Mouse (Mus musculus): ENCODE data around the gene Fam20a. TPM values are rescaled to one million over a fixed set of nuclear protein-coding genes. Genes with fewer than 3 reads are reported as not detected.
A peak's percentile ranks its signal among the peaks of the same experiment; 100 is the strongest.

The Fam20a gene
- total and polyA plus RNA-seq, 3 experiments: not detected

GRCm38 (mm10) chr11:109656232-109656631, 65.8 kb downstream of the Fam20a start:
- Histone ChIP-seq H3K4me1 (ENCODE audit: control insufficient read depth in 1 of 2, insufficient read depth in 2 of 2, low read length in 2 of 2) (peaks cover 15 to 27% of the 10 kb centered on the region in 2 experiments), H3K27ac (ENCODE audit: control insufficient read depth, low read depth, low read length) (peak overlapping the region; percentile 53)
- TF ChIP-seq E2F4 (IDR thresholded peaks at IDR 0.05; ENCODE audit: borderline replicate concordance, low read depth, low read length) (no peak), CTCF (IDR thresholded peaks at IDR 0.05 in 2 of 3, conservative IDR thresholded peaks at IDR 0.05 in 1 of 3; ENCODE audit: control insufficient read depth in 1 of 3, insufficient read depth in 1 of 3, low read depth in 2 of 3, low read length in 3 of 3, poor library complexity in 1 of 3, severe bottlenecking in 1 of 3) (no peak), SIN3A (IDR thresholded peaks at IDR 0.05; ENCODE audit: low read length) (peak; percentile 90), ELF1 (IDR thresholded peaks at IDR 0.05; ENCODE audit: low read depth, low read length) (no peak), MYC (IDR thresholded peaks at IDR 0.05; ENCODE audit: low read depth, low read length) (no peak), MYB (IDR thresholded peaks at IDR 0.05; ENCODE audit: low read depth, low read length) (0 out of 2 replicates have a peak, but pooled peaks have one; percentile 16), USF1 (IDR thresholded peaks at IDR 0.05; ENCODE audit: low read depth, low read length) (peak; percentile 80; the same call in 1 of the 2 replicates), POLR2AphosphoS2 (IDR thresholded peaks at IDR 0.05; ENCODE audit: low read length) (no peak), EP300 (IDR thresholded peaks at IDR 0.05; ENCODE audit: low read depth in 1 of 2, low read length in 2 of 2) (peak; percentile 92), NELFE (IDR thresholded peaks at IDR 0.05; ENCODE audit: low read depth, low read length) (no peak), GATA1 (IDR thresholded peaks at IDR 0.05; ENCODE audit: low read depth, low read length) (peak; percentile 90), MAZ (IDR thresholded peaks at IDR 0.05; ENCODE audit: low read depth, low read length) (no peak), MXI1 (IDR thresholded peaks at IDR 0.05; ENCODE audit: low read depth, low read length) (peak; percentile 87; the same call in 1 of the 2 replicates), CHD1 (IDR thresholded peaks at IDR 0.05; ENCODE audit: low read depth, low read length) (no peak), POLR2AphosphoS5 (IDR thresholded peaks at IDR 0.05; ENCODE audit: borderline replicate concordance, low read depth, low read length) (no peak), GABPA (IDR thresholded peaks at IDR 0.05; ENCODE audit: low read depth, low read length) (no peak), ZKSCAN1 (IDR thresholded peaks at IDR 0.05; ENCODE audit: low read depth, low read length) (no peak), RCOR1 (IDR thresholded peaks at IDR 0.05; ENCODE audit: low read depth, low read length) (peak; percentile 94), USF2 (IDR thresholded peaks at IDR 0.05; ENCODE audit: borderline replicate concordance in 1 of 2, insufficient read depth in 1 of 2, low read depth in 1 of 2, low read length in 2 of 2) (0 out of 4 replicates have a peak, but pooled peaks of 1 of the 2 experiments have one; percentile 22), MAFK (IDR thresholded peaks at IDR 0.05; ENCODE audit: borderline replicate concordance, low read depth, low read length) (peak; percentile 43; the same call in 1 of the 2 replicates), TCF12 (IDR thresholded peaks at IDR 0.05; ENCODE audit: low read depth, low read length) (peak; percentile 95), UBTF (IDR thresholded peaks at IDR 0.05; ENCODE audit: borderline replicate concordance, insufficient read depth, low read depth, low read length) (no peak), SMC3 (IDR thresholded peaks at IDR 0.05; ENCODE audit: low read depth, low read length) (no peak), ZMIZ1 (IDR thresholded peaks at IDR 0.05; ENCODE audit: low read depth, low read length) (no peak), MEF2A (IDR thresholded peaks at IDR 0.05; ENCODE audit: extremely low read depth, insufficient replicate concordance, low read depth, low read length, poor library complexity, severe bottlenecking) (no peak), BHLHE40 (IDR thresholded peaks at IDR 0.05; ENCODE audit: borderline replicate concordance, low read depth, low read length) (peak; percentile 77), RAD21 (IDR thresholded peaks at IDR 0.05; ENCODE audit: low read depth, low read length) (no peak), TAL1 (IDR thresholded peaks at IDR 0.05; ENCODE audit: low read length) (peak; percentile 90), MAX (IDR thresholded peaks at IDR 0.05; ENCODE audit: low read length) (peak; percentile 66; the same call in 1 of the 2 replicates), POLR2A (IDR thresholded peaks at IDR 0.05; ENCODE audit: control insufficient read depth in 1 of 2, insufficient read depth in 1 of 2, low read depth in 1 of 2, low read length in 2 of 2, poor library complexity in 1 of 2) (no peak), ZC3H11A (IDR thresholded peaks at IDR 0.05; ENCODE audit: low read depth, low read length) (no peak), TBP (IDR thresholded peaks at IDR 0.05; ENCODE audit: low read depth, low read length) (no peak), ETS1 (IDR thresholded peaks at IDR 0.05; ENCODE audit: low read depth, low read length) (peak; percentile 80), KAT2A (conservative IDR thresholded peaks at IDR 0.05; ENCODE audit: low read depth, low read length) (no peak), ZNF384 (IDR thresholded peaks at IDR 0.05; ENCODE audit: low read depth, low read length) (no peak)

More at GRCm38 (mm10) chr11:109656232-109656631, 65.8 kb downstream of the Fam20a start:
- Histone ChIP-seq H3K79me2 (ENCODE audit: control insufficient read depth, insufficient read depth, low read length, poor library complexity) (peaks cover 42% of the 10 kb centered on the region), H3K4me3 (ENCODE audit: control insufficient read depth in 1 of 2, insufficient read depth in 1 of 2, low read depth in 2 of 2, low read length in 2 of 2) (no peak overlapping the region), H3K9me3 (replicated peaks; ENCODE audit: insufficient read depth, low read length) (no peaks in the 10 kb centered on the region), H3K36me3 (ENCODE audit: control insufficient read depth in 1 of 2, insufficient read depth in 2 of 2, low read length in 2 of 2) (peaks cover 23 to 51% of the 10 kb centered on the region in 2 experiments), H3K27me3 (ENCODE audit: control insufficient read depth in 1 of 2, insufficient read depth in 2 of 2, low read length in 2 of 2) (no peaks in the 10 kb centered on the region), H3K9ac (ENCODE audit: control insufficient read depth, low read depth, low read length, poor library complexity, severe bottlenecking) (no peak overlapping the region)
- peak; percentile 88 for DNase-seq (ENCODE audit: low read depth, low spot score)
